In the genomic region with DNA sequence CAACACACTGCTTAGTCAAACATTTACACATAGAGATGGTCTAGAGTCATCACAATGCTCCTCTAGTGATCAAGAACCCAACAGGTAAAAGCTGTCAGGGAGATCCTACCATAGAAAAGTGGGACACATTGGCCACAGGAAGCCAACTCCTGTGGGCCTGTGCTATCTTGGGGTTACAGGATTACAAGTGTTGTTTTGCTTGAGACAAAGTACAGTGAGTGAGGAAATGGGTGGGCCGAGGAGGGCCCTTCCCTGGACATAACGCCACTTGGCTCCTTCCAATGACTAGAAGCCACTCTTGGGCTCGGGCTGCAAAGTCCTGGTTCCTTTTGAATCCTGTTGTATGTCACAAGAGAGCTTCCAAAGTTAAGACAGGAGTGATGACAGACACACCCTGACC, we compare ENCODE assay signal across 21 mouse cellular contexts.
A peak's percentile ranks its signal among the peaks of the same experiment; 100 is the strongest.
DNase-seq lines count a peak whose midpoint lies in the region; ATAC-seq and TF ChIP-seq lines count a peak whose summit lies in the region.
"Had no signal": no experiment of that assay in that cellular context is flagged by ENCODE, and none has a peak within 500 bp of the region (broad histone marks: within the 10 kb centered on the region; RNA-seq: fewer than 3 reads in every experiment).

No protein-coding gene starts in this region.

- H3K4me2 ChIP-seq in liver, postnatal 0 days (ENCODE audit: low read depth, low read length), result no peak overlapping the region
- H3K4me2 ChIP-seq in liver, embryonic 11.5 days, result no peak overlapping the region
- no peak overlapping the region for H3K4me2 ChIP-seq in midbrain, embryonic 14.5 days (ENCODE audit: low read length)
- H3K4me2 ChIP-seq: embryonic facial prominence, embryonic 13.5 days; forebrain, embryonic 12.5 days; heart, embryonic 11.5 days; hindbrain, embryonic 14.5 days had no signal

- peak; percentile 64 for TF ChIP-seq EP300 in heart, adult 2 months (IDR thresholded peaks at IDR 0.05; ENCODE audit: insufficient read depth, low read depth, low read length)
- no peak for TF ChIP-seq EP300 in liver, postnatal 0 days (IDR thresholded peaks at IDR 0.05; ENCODE audit: low read depth)

- H3K79me2 ChIP-seq in heart, adult 2 months (replicated peaks; ENCODE audit: control insufficient read depth, insufficient read depth, low read length), result peaks cover 2% of the 10 kb centered on the region

- H3K36me3 ChIP-seq in heart, adult 2 months (ENCODE audit: control insufficient read depth, insufficient read depth, low read length), result peaks cover 61% of the 10 kb centered on the region
- H3K36me3 ChIP-seq in liver, postnatal 0 days (replicated peaks; ENCODE audit: insufficient read depth, low read length), result no peaks in the 10 kb centered on the region
- no peaks in the 10 kb centered on the region for H3K36me3 ChIP-seq in liver, embryonic 11.5 days (ENCODE audit: control insufficient read depth, insufficient read depth, low read length)
- no peaks in the 10 kb centered on the region for H3K36me3 ChIP-seq in midbrain, embryonic 14.5 days (ENCODE audit: control insufficient read depth, insufficient read depth, low read length)
- H3K36me3 ChIP-seq: embryonic facial prominence, embryonic 13.5 days; forebrain, embryonic 12.5 days; hindbrain, embryonic 10.5 days had no signal

- WGBS in heart, adult 2 months, result 19% methylated on average over 3 of the region's 3 CpGs
- 53% methylated on average over 3 of the region's 3 CpGs for whole genome bisulfite sequencing in liver, postnatal 0 days (ENCODE audit: insufficient replicate concordance)
- 66% methylated on average over 3 of the region's 3 CpGs for WGBS in liver, embryonic 11.5 days
- 82% methylated on average over 3 of the region's 3 CpGs for WGBS in midbrain, embryonic 14.5 days

- DNase-seq in heart, adult 2 months, result peak in 1 of 2 experiments; percentile 58
- DNase-seq in heart, postnatal 36 days, result no peak
- DNase-seq in kidney, adult 9 months, result peak; percentile 40
- DNase-seq in kidney, adult 18-20 months, result no peak
- DNase-seq in liver, postnatal 0 days, result no peak
- DNase-seq in liver, embryonic 11.5 days (ENCODE audit: low spot score), result no peak
- no peak for DNase-seq in midbrain, embryonic 14.5 days
- DNase-seq: adrenal gland, postnatal 14 days; cerebellum, adult 18-20 months; cerebellum, adult 9-11 months; cerebellum, postnatal 36 days; gastrocnemius, postnatal 25 days had no signal

- intact Hi-C loops in heart, adult 2 months (cut with DNase I), result no loop called here
- intact Hi-C loops in heart, postnatal 36 days (cut with DNase I), result no loop called here

- ATAC-seq in liver, postnatal 0 days, result no peak
- no peak for ATAC-seq in liver, embryonic 11.5 days (replicated peaks; ENCODE audit: low FRiP score)
- ATAC-seq in midbrain, embryonic 14.5 days (ENCODE audit: low FRiP score, low TSS enrichment), result no peak
- ATAC-seq: activated CD4-positive, CD25-positive, alpha-beta regulatory T cell, adult 4 months; forebrain, embryonic 16.5 days; Patski had no signal

- no peaks in the 10 kb centered on the region for H3K9me3 ChIP-seq in liver, postnatal 0 days (ENCODE audit: low read length)
- no peaks in the 10 kb centered on the region for H3K9me3 ChIP-seq in liver, embryonic 11.5 days (ENCODE audit: control insufficient read depth, low read length)
- no peaks in the 10 kb centered on the region for H3K9me3 ChIP-seq in midbrain, embryonic 14.5 days (ENCODE audit: control insufficient read depth, low read length)
- H3K9me3 ChIP-seq: embryonic facial prominence, embryonic 13.5 days; forebrain, embryonic 12.5 days; hindbrain, embryonic 10.5 days had no signal

- TF ChIP-seq CTCF in heart, adult 2 months (IDR thresholded peaks at IDR 0.05), result no peak
- TF ChIP-seq CTCF in liver, postnatal 0 days (IDR thresholded peaks at IDR 0.05; ENCODE audit: low read depth), result no peak

- no peaks in the 10 kb centered on the region for H3K27me3 ChIP-seq in heart, adult 2 months (ENCODE audit: control insufficient read depth, insufficient read depth, low read length)
- no peaks in the 10 kb centered on the region for H3K27me3 ChIP-seq in liver, postnatal 0 days (ENCODE audit: insufficient read depth, low read length)
- H3K27me3 ChIP-seq in liver, embryonic 11.5 days (replicated peaks; ENCODE audit: control insufficient read depth, insufficient read depth, low read length), result no peaks in the 10 kb centered on the region
- no peaks in the 10 kb centered on the region for H3K27me3 ChIP-seq in midbrain, embryonic 14.5 days (ENCODE audit: control insufficient read depth, insufficient read depth, low read length)
- H3K27me3 ChIP-seq: CH12.LX; embryonic facial prominence, embryonic 13.5 days; forebrain, embryonic 12.5 days; Patski had no signal

- H3K9ac ChIP-seq in heart, adult 2 months (ENCODE audit: low read depth, low read length), result no peak overlapping the region
- H3K9ac ChIP-seq in liver, postnatal 0 days (replicated peaks), result no peak overlapping the region
- no peak overlapping the region for H3K9ac ChIP-seq in liver, embryonic 11.5 days (ENCODE audit: low read depth, low read length)
- H3K9ac ChIP-seq in midbrain, embryonic 14.5 days (replicated peaks; ENCODE audit: low read length), result no peak overlapping the region
- H3K9ac ChIP-seq: embryonic facial prominence, embryonic 13.5 days; forebrain, embryonic 12.5 days; hindbrain, embryonic 14.5 days had no signal

- no peak overlapping the region for H3K4me3 ChIP-seq in heart, adult 2 months
- H3K4me3 ChIP-seq in liver, postnatal 0 days (ENCODE audit: low read depth, low read length), result no peak overlapping the region
- H3K4me3 ChIP-seq in liver, embryonic 11.5 days (ENCODE audit: low read depth, low read length), result no peak overlapping the region
- no peak overlapping the region for H3K4me3 ChIP-seq in midbrain, embryonic 14.5 days (replicated peaks; ENCODE audit: low read depth, low read length)
- H3K4me3 ChIP-seq: embryonic facial prominence, embryonic 13.5 days; forebrain, embryonic 12.5 days; hindbrain, embryonic 10.5 days had no signal

- peaks cover 56% of the 10 kb centered on the region for H3K4me1 ChIP-seq in heart, adult 2 months (ENCODE audit: control insufficient read depth, insufficient read depth, low read length)
- peaks cover 44% of the 10 kb centered on the region for H3K4me1 ChIP-seq in liver, postnatal 0 days (ENCODE audit: insufficient read depth)
- peaks cover 9% of the 10 kb centered on the region for H3K4me1 ChIP-seq in liver, embryonic 11.5 days (replicated peaks; ENCODE audit: control insufficient read depth, insufficient read depth, low read length)
- no peaks in the 10 kb centered on the region for H3K4me1 ChIP-seq in midbrain, embryonic 14.5 days (ENCODE audit: control insufficient read depth, insufficient read depth, low read length)
- H3K4me1 ChIP-seq: forebrain, embryonic 12.5 days; hindbrain, embryonic 10.5 days had no signal

- peak overlapping the region; percentile 77 for H3K27ac ChIP-seq in heart, adult 2 months
- H3K27ac ChIP-seq in liver, postnatal 0 days (ENCODE audit: low read depth), result 0 out of 2 replicates have a peak overlapping the region, but pooled peaks have one; percentile 29
- no peak overlapping the region for H3K27ac ChIP-seq in liver, embryonic 11.5 days (ENCODE audit: low read depth, low read length)
- no peak overlapping the region for H3K27ac ChIP-seq in midbrain, embryonic 14.5 days (replicated peaks; ENCODE audit: low read depth, low read length)
- H3K27ac ChIP-seq: embryonic facial prominence, embryonic 13.5 days; forebrain, embryonic 12.5 days; hindbrain, embryonic 10.5 days; hindbrain, embryonic 14.5 days had no signal

- TF ChIP-seq POLR2A in heart, adult 2 months (IDR thresholded peaks at IDR 0.05; ENCODE audit: insufficient read depth, low read depth, low read length), result peak; percentile 41; the same call in 1 of the 2 replicates

Comparison
In these comparisons a context has a peak if more than half of its experiments do, and no peak if none do; other contexts are left out.
1. H3K27ac ChIP-seq: peak in heart, adult 2 months (single experiment) and liver, postnatal 0 days (single experiment); none in liver, embryonic 11.5 days (single experiment) and midbrain, embryonic 14.5 days (single experiment).